Mouse (Mus musculus) ES-E14 (cell line): Measurements from ENCODE around the gene Gm12248.

Source experiments
- CHD2 ChIP-seq: IDR thresholded peaks from 2 replicates; pipeline ENCODE4 v1.6.1; 2014; ENCODE audit warnings: mild to moderate bottlenecking, low read depth, low read length, inconsistent platforms
- HCFC1 ChIP-seq: IDR thresholded peaks from 2 replicates; pipeline ENCODE4 v1.6.1; 2012; ENCODE audit warnings: low read length, inconsistent platforms, borderline replicate concordance; ENCODE audit not compliant: insufficient read depth
- MAFK ChIP-seq: IDR thresholded peaks from 2 replicates; pipeline ENCODE4 v1.6.1; 2014; ENCODE audit warnings: mild to moderate bottlenecking, low read depth, low read length, inconsistent platforms; ENCODE audit not compliant: insufficient read depth
- ZC3H11A ChIP-seq: IDR thresholded peaks from 2 replicates; pipeline ENCODE4 v1.6.1; 2012; ENCODE audit warnings: low read depth, mild to moderate bottlenecking, inconsistent platforms, low read length, borderline replicate concordance
- ZNF384 ChIP-seq: IDR thresholded peaks from 2 replicates; pipeline ENCODE4 v1.6.1; 2012; ENCODE audit warnings: low read depth, low read length, inconsistent platforms

GRCm38 (mm10) chr11:58039027-58039426 lies 53.9 kb downstream of the Gm12248 start:
- TF ChIP-seq CHD2 = no peak
- no peak for TF ChIP-seq ZC3H11A
- TF ChIP-seq ZNF384 = no peak
- TF ChIP-seq HCFC1 = no peak
- TF ChIP-seq MAFK = no peak
